Mouse (Mus musculus): ENCODE measurements at regions not wholly inside any gene's neighbourhood (a gene's known extent, or its start where the extent isn't known, plus 50 kb on each side); places are given as distances from the start of the nearest gene placed in this dataset.

- DNase-seq (ENCODE audit: low spot score): no peak
- intact Hi-C loops (cut with DNase I): loop anchor here (5.0 kb wide), 1 partner anchor 84 kb away; the partner anchor contains the start of gene Arl4a
Observed at GRCm38 (mm10) chr12:39952854-39953253, 85.0 kb downstream of the Arl4a start.

- DNase-seq (ENCODE audit: low spot score): no peak
- intact Hi-C loops (cut with DNase I): loop anchor here (5.0 kb wide), 1 partner anchor 85 kb away; the partner anchor contains the start of gene Arl4a
Observed at GRCm38 (mm10) chr12:39951911-39952310, 85.9 kb downstream of the Arl4a start.

- no peak for DNase-seq (ENCODE audit: low spot score)
- intact Hi-C loops (cut with DNase I): loop anchor here (5.0 kb wide), 1 partner anchor 87 kb away; the partner anchor contains the start of gene Arl4a
Observed at GRCm38 (mm10) chr12:39950270-39950801, 87.5 kb downstream of the Arl4a start.

GRCm38 (mm10) chr12:39942910-39943309, 94.9 kb downstream of the Arl4a start:
- intact Hi-C loops (cut with DNase I): no loop called here
- no peak for DNase-seq (ENCODE audit: low spot score)

GRCm38 (mm10) chr12:39941162-39941561, 96.7 kb downstream of the Arl4a start:
- no peak for DNase-seq (ENCODE audit: low spot score)
- intact Hi-C loops (cut with DNase I): no loop called here

- intact Hi-C loops (cut with DNase I): no loop called here
- DNase-seq (ENCODE audit: low spot score): no peak
Observed at GRCm38 (mm10) chr12:39939017-39939416, 98.8 kb downstream of the Arl4a start.

- intact Hi-C loops (cut with DNase I): no loop called here
- no peak for DNase-seq (ENCODE audit: low spot score)
Observed at GRCm38 (mm10) chr12:39938211-39938610, 99.6 kb downstream of the Arl4a start.

- no peak for DNase-seq (ENCODE audit: low spot score)
- intact Hi-C loops (cut with DNase I): no loop called here
Observed at GRCm38 (mm10) chr12:39936331-39936730, 101.5 kb downstream of the Arl4a start.

- intact Hi-C loops (cut with DNase I): no loop called here
- no peak for DNase-seq (ENCODE audit: low spot score)
Observed at GRCm38 (mm10) chr12:39935775-39936174, 102.0 kb downstream of the Arl4a start.

- intact Hi-C loops (cut with DNase I): no loop called here
- DNase-seq (ENCODE audit: low spot score): no peak
Observed at GRCm38 (mm10) chr12:39934877-39935276, 102.9 kb downstream of the Arl4a start.

- intact Hi-C loops (cut with DNase I): no loop called here
- no peak for DNase-seq (ENCODE audit: low spot score)
Observed at GRCm38 (mm10) chr12:39931251-39931650, 106.6 kb downstream of the Arl4a start.

- intact Hi-C loops (cut with DNase I): no loop called here
- DNase-seq (ENCODE audit: low spot score): no peak
Observed at GRCm38 (mm10) chr12:39927902-39928301, 109.9 kb downstream of the Arl4a start.

- intact Hi-C loops (cut with DNase I): no loop called here
- no peak for DNase-seq (ENCODE audit: low spot score)
Observed at GRCm38 (mm10) chr12:39927014-39927413, 110.8 kb downstream of the Arl4a start.

- DNase-seq (ENCODE audit: low spot score): no peak
- intact Hi-C loops (cut with DNase I): no loop called here
Observed at GRCm38 (mm10) chr12:39921481-39921880, 116.3 kb downstream of the Arl4a start.

GRCm38 (mm10) chr12:39920466-39920913, 117.3 kb downstream of the Arl4a start:
- intact Hi-C loops (cut with DNase I): loop anchor here (1.0 kb wide), 1 partner anchor 35 kb away; no protein-coding TSS in a partner anchor
- peak; percentile 25 for DNase-seq (ENCODE audit: low spot score)

- DNase-seq (ENCODE audit: low spot score): no peak
- intact Hi-C loops (cut with DNase I): loop anchor here (1.0 kb wide), 1 partner anchor 35 kb away; no protein-coding TSS in a partner anchor
Observed at GRCm38 (mm10) chr12:39919909-39920308, 117.9 kb downstream of the Arl4a start.

- DNase-seq (ENCODE audit: low spot score): no peak
- intact Hi-C loops (cut with DNase I): no loop called here
Observed at GRCm38 (mm10) chr12:39888493-39888892, 149.3 kb downstream of the Arl4a start.

GRCm38 (mm10) chr12:39885366-39885765, 152.5 kb downstream of the Arl4a start:
- intact Hi-C loops (cut with DNase I): no loop called here
- DNase-seq (ENCODE audit: low spot score): no peak

- intact Hi-C loops (cut with DNase I): no loop called here
Observed at GRCm38 (mm10) chr12:39880309-39880708, 157.5 kb downstream of the Arl4a start.

GRCm38 (mm10) chr12:39873917-39874316, 163.9 kb downstream of the Arl4a start:
- intact Hi-C loops (cut with DNase I): no loop called here
- no peak for DNase-seq (ENCODE audit: low spot score)

More at GRCm38 (mm10) chr12:39880309-39880708, 157.5 kb downstream of the Arl4a start:
- no peak for DNase-seq (ENCODE audit: low spot score)

GRCm38 (mm10) chr12:39861797-39862196, 176.0 kb downstream of the Arl4a start:
- no peak for DNase-seq (ENCODE audit: low spot score)
- intact Hi-C loops (cut with DNase I): no loop called here

GRCm38 (mm10) chr12:39851610-39852009, 186.2 kb downstream of the Arl4a start:
- no peak for DNase-seq (ENCODE audit: low spot score)
- intact Hi-C loops (cut with DNase I): no loop called here

Measured in heart, postnatal 25 days (tissue).